Mouse (Mus musculus) A20 (cell line): ENCODE results near the gene Tmem253.

Source experiments
- DNase-seq: peaks from one replicate; pipeline ENCODE4 v3.0.0-alpha.2; 2011; ENCODE audit warnings: low read depth, low spot score

The Tmem253 gene

DNA sequence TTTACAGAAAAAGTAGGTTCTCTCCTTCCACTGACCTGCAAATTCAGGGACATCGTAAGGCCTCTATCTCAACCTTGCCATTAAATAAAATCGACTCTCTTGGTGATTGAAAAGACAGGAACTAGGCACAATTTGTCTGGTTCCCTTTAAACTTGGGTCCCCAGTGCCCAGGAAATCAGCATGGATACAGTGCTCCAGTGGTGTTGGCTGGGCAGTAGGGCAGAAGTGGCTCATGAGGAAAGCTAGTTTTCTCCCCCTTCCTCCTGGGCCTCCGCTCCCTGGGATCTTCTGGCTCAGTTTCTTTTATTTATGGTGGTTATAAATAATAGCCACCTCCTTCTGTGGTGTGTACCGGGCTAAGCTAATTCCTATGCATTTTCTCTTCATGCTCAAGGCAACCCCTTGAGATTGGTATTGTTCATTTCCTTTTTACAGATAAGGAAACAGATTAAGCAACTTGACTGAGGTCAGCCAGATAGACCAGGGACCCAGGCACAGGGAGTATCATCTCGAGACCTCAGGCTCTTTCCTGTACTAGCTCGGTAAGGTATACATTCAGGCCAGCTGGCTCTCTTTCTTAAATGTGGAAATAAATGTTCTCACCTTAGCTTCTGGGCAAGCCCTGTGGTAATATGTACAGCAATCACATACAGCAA lies at the start of gene Tmem253:
Gene Tmem253, plus strand, starts transcription at position 214 of the 656 bp plus-strand sequence.
- peak; percentile 27 for DNase-seq

DNA sequence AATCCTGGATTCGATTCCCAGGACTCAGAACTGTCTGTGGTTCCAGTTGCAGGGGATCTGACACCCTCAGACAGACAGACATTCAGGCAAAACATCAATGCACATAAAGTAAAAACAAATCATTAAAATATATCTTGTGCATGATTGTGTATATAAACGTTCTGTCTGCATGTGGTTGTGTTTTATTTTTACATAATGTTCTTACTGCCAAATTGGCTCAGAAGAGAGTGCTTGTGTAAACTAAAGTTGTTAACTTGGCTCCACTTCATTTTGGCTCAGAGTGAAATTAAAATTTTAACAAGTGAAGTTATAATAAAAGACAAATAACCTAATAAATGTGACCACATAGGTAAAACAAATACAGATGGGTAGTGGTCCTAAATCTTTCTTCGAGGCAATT lies 48.1 kb upstream of the Tmem253 start:
- DNase-seq = no peak

DNA sequence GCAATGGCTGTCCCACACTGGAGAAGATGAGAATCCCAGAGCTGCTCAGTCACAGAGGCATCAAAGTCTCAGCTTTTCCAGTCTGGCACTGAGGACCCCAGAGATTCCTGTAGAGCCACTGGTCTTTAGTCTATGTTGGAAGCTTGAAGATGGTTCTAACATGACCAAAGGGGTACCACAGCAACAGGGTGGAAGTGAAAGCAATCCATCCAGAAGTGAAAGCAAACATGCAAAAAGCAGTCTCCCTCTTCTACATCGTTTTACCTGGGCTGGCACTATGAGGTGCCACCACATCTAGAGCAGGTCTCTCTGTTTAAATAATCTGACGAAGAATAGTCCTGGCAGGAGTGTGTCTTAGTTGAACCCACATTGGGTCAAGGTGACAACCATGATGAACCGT lies 36.2 kb upstream of the Tmem253 start:
- peak; percentile 18 for DNase-seq

DNA sequence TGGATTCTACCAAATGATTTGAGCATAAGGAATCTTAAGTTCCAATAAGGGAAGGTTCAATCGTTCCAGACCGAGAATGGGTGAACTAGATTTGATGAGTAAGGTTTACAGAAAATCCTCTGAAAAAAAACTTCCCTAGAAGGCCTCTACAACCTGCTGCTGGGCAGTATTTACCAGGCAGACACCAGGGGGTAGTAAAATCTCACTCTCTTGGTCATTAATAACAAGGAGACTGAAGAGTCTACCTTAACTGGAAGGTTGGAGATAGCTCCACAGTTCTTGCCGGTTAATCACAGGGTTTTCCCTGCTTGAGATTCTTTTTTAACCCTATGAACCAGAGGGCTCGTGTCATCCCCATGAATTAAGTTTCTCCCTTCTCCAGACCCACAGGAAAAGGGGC lies 32.2 kb upstream of the Tmem253 start:
- no peak for DNase-seq

DNA sequence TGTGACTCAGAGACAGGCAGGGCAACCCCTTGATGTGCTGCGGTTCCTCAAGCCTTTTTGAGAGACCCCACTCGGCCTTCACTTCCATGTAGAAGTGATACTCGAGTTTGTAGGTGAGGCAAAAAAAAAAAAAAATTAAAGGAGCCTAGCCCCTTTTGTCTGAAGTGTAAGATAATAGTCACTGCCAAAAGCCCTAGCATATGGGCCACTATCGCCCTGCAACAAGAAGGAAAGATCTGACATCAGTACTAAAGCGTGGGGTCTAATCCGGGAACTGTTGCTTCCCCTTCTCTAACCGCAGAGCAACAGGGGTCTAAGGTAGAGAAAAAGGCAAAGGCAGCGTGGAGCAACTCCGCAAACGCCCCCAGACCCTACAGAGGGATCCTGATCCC lies 31.6 kb upstream of the Tmem253 start:
- DNase-seq = no peak

DNA sequence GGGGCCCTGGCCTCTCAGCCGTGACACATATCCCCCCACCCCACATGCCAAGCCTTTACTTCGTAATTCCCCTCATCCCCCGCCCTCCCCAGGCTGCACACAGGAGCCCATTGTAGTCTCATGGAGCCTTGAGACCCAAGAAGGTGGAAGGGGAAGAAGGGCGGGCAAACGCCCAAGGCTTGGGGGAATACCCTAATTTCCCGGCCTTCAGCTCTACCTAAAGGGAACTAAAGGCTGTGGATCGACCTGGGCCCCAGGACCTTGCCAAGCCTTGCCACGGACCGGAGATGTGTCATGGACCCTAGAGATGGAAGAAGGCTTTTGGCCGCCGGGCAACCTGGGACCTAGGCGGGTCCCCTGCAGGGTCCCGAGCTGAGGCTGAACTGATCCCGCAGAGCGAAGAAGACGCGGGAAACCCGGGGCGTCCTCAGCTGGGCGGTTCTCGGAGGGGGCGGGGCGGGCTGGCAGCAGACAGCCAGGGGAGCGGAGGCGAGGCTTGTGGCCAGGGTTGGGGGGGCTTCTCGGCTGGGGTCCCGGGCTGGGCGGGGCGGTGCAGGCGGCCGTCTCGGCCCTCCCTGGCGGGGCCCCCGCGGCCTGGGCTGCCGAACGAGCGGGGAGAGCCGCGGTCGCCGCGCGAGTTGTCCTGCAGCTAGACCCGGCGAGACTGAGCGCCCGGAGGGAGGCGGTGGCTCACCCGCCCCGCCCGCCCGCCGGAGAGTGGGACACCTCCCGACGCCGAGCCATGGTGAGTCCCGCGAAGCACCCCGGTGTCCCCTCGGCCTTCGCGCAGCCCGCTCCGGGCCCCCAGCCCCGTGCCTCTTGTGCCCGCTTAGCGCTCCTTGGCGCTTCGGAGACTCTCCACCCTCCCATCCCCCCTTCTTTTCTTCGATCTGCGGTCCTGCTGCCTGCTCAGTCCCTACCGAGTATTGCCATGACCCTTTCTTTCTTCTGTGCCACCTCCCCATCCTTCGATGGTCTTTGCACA lies 30.9 kb upstream of the Tmem253 start, which contains the start of gene Arhgef40:
Gene Arhgef40, plus strand, starts transcription at position 473 of the 985 bp plus-strand sequence.
- peak; percentile 22 for DNase-seq

DNA sequence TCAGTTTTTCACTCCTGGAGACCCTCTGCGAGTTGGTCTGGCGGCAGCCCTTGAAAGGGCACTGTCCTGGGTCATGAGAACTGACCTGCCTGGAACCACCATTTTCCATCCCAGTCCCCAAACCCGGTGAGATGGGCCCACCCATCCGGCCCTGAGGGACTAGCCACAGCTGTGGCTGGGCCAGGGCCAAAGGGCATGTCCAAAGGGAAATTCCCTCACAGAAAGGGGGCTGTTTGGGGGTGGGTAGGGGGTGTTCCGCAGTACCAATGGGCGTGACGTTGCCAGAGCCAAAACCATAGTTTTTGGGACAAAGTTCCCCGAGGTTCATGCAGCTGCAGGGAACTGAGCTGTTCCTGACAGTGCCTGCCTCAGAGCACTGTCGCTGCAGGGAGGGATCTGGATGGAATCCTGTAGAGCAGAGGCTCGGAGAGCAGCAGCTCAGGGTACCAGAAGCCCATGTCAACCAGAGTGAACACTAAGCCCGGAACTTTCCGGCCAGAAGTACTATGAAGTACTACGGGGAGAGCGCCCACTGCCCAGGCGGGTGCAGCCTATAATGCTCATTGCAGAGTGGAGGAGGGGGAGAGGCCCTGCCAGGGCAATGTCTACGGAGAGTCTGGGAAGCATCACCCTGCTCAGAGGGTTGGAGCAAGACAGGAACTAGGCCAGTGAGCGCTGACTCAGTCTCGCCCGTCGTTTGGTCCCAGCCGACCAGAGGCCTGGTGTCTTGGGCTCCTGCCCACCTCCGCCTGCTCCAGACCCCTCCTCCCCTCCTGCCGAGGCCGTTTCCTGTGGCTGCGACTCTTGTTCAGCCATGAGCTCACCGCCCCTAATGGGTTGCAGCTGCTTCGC lies 29.9 kb upstream of the Tmem253 start:
- DNase-seq = no peak

DNA sequence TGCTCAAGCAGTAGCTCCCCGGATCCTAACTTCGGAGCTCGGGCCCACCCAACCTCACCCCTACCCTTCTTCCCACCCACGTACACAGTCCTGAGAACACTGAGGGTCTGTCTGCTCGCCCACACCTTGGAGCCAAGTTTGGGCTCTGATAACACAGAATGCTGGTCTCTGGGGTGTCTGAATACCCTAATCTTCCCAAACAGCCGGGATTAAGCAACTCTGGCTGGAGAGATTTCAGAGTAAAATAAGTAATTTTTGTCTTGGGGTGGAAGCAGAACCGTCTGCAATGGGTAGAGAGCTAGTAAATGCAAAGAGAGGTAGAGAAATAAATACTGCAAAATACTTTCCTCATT lies 29.3 kb upstream of the Tmem253 start:
- no peak for DNase-seq

DNA sequence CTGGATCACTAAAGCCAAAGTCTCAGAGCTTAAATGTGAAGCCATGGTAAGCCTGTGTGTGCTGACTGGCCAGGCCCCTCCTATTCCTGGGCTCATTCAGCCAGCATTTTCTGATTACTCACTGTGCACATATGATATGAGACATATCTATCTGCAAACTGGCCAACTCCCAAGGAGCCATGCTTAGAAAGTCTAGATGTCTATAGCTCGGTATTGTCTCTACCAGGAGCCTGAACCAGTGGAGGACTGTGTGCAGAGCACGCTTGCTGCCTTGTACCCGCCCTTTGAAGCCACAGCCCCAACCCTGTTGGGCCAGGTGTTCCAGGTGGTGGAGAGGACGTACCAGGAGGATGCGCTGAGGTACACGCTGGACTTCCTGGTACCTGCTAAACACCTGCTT lies 28.3 kb upstream of the Tmem253 start:
- DNase-seq = no peak

DNA sequence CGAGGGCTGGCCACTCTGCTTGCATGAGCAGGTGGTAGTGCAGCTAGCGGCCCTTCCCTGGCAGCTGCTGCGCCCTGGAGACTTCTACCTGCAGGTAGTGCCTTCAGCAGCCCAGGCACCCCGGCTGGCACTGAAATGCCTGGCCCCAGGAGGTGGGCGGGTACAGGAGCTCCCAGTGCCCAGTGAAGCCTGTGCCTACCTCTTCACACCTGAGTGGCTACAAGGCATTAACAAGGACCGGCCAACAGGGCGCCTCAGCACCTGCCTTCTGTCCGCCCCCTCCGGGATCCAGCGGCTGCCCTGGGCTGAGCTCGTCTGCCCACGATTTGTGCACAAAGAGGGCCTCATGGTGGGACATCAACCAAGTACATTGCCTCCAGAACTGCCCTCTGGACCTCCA lies 26.7 kb upstream of the Tmem253 start:
- DNase-seq = no peak

DNA sequence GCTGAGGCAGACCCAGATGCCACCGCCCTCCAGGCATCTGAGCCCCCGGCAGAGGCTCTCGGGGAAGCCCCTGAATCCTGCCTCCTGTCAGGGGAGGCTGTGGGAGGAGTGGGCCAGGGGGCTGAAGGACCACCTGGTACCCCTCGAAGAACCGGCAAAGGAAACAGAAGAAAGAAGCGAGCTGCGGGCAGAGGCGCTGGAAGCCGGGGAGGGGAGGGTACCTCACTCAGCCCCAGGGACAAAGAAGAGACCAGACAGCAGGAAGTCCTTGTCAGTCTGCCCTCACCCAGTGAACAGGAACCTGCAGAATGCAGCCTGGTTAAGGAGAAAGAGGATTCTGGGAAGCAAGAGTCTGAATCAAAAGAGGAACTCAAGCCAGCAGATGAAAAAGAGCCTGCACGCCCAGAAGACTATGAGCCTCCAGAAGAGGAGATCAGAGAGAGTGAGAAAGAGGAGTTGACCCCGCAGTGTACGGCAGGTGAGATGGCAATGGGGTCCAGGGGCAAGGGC lies 25.9 kb upstream of the Tmem253 start:
- DNase-seq = no peak

DNA sequence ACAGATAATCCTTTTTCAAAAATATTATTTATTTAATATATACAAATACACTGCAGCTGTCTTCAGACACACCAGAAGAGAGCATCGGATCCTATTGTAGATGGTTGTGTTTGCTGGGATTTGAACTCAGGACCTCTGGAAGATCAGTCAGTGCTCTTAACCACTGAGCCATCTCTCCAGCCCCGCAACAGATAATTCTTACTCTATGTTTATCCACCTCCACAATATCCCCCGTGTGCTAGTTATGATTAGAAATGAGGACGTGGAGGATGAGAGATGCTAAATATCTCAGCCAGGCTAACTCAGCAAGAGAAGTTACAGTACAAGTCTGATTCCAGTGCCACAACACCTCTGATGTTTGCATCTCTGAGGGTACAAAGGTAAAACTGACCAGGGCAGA lies 21.0 kb upstream of the Tmem253 start:
- no peak for DNase-seq

DNA sequence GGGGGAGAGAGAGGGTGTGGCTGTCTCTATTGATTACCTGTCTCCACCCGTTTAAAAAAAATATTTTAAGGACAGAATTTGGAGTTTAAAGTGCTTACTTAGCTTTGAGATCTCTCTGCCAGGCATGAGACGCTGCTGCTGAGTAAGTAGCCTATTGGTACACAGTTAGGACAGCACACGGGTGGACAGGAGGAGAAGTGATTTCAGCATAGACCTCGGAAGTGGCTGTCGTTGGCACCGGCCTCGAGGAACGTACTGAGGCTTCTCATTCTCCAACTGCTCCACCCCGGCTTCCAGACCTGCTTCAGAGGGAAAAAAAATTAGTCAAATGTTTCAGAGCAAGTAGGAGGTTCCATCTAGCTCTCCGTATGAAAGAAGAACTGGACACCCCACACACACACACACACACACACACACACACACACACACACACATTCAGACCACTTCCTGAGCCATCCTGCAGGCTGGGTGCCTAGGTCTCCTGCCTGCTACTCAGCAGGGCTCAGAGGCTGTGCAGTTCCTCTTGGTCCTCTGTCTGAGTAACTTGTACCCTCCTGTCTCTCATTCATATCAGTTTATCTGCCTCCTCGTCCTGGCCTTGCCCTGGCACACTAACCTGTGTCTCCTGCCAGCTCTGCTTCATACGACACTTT lies 20.1 kb upstream of the Tmem253 start:
- DNase-seq = no peak

DNA sequence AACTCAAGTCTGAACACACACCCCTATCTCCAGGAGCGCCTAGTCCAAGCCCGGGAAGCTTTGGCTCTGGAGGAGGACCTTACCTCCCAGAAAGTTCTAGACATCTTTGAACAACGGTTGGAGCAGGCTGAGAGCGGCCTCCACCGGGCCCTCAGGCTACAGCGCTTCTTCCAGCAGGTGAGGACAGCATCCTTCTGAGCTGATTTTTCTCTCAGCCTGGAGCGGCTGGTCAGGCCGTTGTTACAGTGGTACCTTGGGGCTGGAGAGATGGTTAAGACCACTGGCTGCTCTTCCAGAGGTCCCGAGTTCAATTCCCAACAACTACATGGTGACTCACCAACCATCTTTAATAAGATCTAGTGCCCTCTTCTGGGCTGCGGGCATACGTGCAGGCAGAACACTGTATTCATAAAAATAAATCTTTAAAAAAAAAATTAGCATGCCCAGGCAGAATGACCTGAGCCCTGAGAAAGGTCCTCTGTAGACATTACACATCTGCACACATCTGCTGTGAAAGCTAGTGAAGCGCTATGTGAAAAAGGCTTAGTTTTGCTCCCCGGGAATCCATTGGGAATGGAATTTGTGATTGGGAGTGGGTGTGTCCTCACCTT lies 19.1 kb upstream of the Tmem253 start:
- DNase-seq = peak; percentile 36

DNA sequence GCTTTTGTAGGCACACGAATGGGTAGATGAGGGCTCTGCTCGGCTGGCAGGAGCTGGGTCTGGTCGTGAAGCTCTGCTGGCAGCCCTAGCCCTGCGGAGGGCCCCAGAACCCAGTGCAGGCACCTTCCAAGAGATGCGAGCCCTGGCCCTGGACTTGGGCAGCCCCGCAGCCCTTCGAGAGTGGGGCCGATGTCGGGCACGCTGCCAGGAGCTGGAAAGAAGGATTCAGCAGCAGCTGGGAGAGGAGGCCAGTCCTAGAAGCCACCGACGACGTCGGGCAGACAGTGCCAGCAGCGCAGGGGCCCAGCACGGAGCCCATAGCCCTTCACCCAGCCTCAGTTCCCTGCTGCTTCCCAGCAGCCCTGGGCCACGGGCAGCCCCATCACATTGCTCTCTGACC lies 18.6 kb upstream of the Tmem253 start:
- DNase-seq = no peak

DNA sequence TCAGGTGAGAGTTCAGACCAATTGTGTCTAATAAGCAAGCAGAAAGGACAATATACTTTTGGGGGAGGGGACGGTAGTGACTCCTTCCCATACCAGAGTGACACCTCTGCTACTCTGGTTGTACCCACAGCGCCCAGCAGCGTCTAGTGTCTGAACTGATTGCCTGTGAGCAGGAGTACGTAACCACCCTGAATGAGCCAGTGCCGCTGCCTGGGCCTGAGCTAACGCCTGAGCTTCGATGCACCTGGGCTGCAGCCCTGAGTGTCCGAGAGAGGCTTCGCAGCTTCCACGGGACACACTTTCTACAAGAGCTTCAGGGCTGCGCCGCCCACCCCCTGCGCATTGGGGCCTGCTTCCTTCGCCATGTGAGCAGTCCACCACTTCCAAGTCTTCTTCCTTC lies 18.0 kb upstream of the Tmem253 start:
- DNase-seq = no peak

DNA sequence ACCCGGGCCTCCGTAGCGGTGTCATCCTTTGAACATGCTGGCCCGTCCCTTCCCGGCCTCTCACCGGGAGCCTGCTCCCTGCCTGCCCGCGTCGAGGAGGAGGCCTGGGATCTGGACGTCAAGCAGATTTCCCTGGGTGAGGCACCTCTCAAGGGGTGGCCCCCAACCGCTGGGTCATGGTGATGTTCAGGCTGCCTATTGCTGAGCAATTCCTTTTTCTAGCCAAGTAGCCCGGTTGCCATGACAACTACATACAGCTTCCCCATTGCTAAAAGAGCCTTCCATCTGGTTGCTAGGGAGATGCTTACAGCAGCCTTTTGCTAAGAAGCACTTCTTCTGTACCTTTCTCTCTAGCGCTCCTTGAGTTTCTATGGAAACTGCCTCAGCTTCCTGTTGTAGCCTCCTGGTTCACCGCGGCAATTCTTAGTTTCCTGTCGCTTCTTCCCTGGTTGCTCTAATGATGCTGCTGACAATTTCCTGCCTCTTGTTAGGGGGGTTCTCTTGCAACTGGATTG lies 11.4 kb upstream of the Tmem253 start:
- no peak for DNase-seq

DNA sequence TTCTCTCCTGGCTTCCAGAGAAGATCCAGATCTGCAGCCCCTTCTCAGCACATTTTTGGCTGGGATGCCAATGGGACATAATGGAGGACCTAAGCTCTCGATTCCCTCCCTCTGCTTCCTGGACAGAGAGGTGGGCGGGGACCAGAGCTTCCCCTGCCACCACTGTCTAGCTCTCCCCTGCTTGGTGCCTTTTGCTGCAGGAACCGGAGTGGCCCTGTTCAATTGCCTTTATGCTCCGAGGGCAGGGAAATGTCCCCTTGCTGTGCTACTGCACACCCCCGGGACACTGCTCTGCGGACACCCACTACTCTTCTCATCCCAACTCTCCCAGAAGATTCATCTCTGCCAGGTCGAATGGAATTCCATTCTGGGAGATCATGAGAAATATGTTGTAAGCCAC lies 10.3 kb upstream of the Tmem253 start:
- DNase-seq = no peak

DNA sequence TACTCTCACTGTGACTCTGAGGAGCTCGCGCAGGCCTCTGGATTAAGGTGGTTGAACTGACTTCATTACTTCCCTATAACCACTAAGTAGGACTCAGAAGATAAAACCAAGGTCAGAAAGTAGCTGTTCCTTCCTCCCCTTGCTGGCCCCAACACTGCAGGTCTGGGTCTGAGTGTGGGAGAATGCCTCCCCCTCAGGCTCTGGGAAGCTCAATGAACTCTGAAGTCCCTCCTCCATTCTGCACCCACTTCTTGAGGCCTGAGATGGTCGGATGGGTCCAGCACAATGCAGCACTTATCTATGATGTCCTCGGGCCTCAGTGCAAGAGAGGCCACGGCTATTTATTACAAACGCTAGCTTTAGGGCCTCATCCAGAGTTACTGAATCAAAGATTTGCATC lies 9.8 kb upstream of the Tmem253 start:
- DNase-seq = no peak

DNA sequence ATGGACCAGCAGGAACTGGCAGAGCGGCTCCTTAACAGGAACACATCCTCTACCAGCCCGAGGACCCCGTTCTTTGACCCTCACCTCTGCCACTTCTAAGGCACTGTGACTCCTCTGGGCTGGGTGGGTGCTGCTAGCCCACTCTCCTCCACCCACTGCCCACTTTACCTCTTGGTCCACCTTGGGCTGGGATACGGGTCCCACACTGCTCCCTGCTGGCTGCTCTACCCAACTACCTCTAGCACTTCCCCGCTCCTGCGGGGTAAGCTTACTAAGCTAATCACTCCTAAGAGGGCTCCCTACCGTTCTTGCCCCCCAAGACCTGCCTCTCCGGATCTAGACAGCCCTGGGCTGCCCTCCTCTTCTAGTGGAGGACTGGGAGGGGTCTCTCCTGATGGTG lies 9.2 kb upstream of the Tmem253 start:
- DNase-seq = no peak

DNA sequence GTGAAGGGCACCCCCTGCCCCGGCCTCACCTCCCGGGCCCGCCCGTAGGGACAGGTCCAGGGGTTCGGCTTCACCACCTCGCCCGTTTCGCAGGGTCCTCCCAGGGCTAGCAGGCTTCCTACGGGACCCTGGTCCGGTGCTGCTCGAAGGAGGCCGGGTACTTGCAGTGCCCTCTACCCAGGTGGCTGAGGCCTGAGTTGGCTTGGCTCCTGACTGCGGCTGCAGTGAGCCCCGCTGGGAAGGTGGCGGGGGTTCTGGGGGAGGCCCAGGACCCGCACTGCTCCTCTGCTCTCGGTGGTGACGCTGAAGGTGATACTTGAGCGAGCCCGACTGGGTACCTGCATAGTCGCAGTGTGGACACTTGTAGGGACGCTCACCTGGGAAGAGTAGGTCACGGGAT lies 8.7 kb upstream of the Tmem253 start:
- no peak for DNase-seq
